Mouse (Mus musculus) MEL (cell line): ENCODE results near the gene Bhmt2. TPM values are rescaled to one million over a fixed set of nuclear protein-coding genes. Genes with fewer than 3 reads are reported as not detected.

Experiments
- DNase-seq: peaks from one replicate; pipeline ENCODE4 v3.0.0; 2011; ENCODE audit warnings: low read depth, low spot score
- H3K27ac ChIP-seq: 2 replicates; pipeline ENCODE4 v1.5.1; 2012; ENCODE audit warnings: low read depth, mild to moderate bottlenecking, control low read depth, low read length, moderate library complexity; ENCODE audit not compliant: control insufficient read depth
- H3K27me3 ChIP-seq, 2 experiments: fragments of 150-350 bp in 1 of 2; sonication (generic) in 1 of 2; 2 replicates each; pipeline ENCODE4 v1.6.1; 2012; ENCODE audit warnings: low read length in 2 of 2, mild to moderate bottlenecking in 2 of 2, improper control_type of control experiment in 1 of 2, moderate library complexity in 1 of 2; ENCODE audit not compliant: insufficient read depth in 2 of 2, control insufficient read depth in 1 of 2
- H3K36me3 ChIP-seq, 2 experiments: 2 replicates each; pipeline ENCODE4 v1.6.1; 2012 to 2014; ENCODE audit warnings: low read length in 2 of 2, improper control_type of control experiment in 1 of 2, inconsistent platforms in 1 of 2, mild to moderate bottlenecking in 1 of 2; ENCODE audit not compliant: insufficient read depth in 2 of 2, control insufficient read depth in 1 of 2
- H3K4me1 ChIP-seq, 2 experiments: fragments of 150-350 bp in 1 of 2; sonication (generic) in 1 of 2; 2 replicates each; pipeline ENCODE4 v1.6.1; 2012; ENCODE audit warnings: low read length in 2 of 2, improper control_type of control experiment in 1 of 2, mild to moderate bottlenecking in 1 of 2; ENCODE audit not compliant: insufficient read depth in 2 of 2, control insufficient read depth in 1 of 2
- H3K4me3 ChIP-seq, 2 experiments: fragments of 150-350 bp in 1 of 2; sonication (generic) in 1 of 2; 2 replicates each; pipeline ENCODE4 v1.5.1; 2012; ENCODE audit warnings: low read depth in 2 of 2, low read length in 2 of 2, mild to moderate bottlenecking in 2 of 2, moderate library complexity in 2 of 2, control low read depth in 1 of 2, improper control_type of control experiment in 1 of 2; ENCODE audit not compliant: control insufficient read depth in 1 of 2, insufficient read depth in 1 of 2
- H3K79me2 ChIP-seq: 2 replicates; pipeline ENCODE4 v1.6.1; 2012; ENCODE audit warnings: mild to moderate bottlenecking, low read length, moderate library complexity; ENCODE audit not compliant: control insufficient read depth, poor library complexity, insufficient read depth
- H3K9ac ChIP-seq: 2 replicates; pipeline ENCODE4 v1.6.1; 2012; ENCODE audit warnings: low read depth, mild to moderate bottlenecking, control low read depth, low read length, moderate library complexity; ENCODE audit not compliant: control insufficient read depth, poor library complexity, severe bottlenecking
- H3K9me3 ChIP-seq: fragments of 150-350 bp; sonication (generic); replicated peaks from 2 replicates; pipeline ENCODE4 v1.6.1; 2012; ENCODE audit warnings: mild to moderate bottlenecking, low read length, improper control_type of control experiment, moderate library complexity; ENCODE audit not compliant: insufficient read depth
- CHD1 ChIP-seq: IDR thresholded peaks from 2 replicates; pipeline ENCODE4 v1.6.1; 2012; ENCODE audit warnings: low read depth, mild to moderate bottlenecking, inconsistent platforms, low read length, improper control_type of control experiment
- E2F4 ChIP-seq: IDR thresholded peaks from 2 replicates; pipeline ENCODE4 v1.6.1; 2011; ENCODE audit warnings: low read depth, low read length, improper control_type of control experiment, borderline replicate concordance
- EP300 ChIP-seq, 2 experiments: IDR thresholded peaks; 2 replicates each; pipeline ENCODE4 v1.6.1; 2011; ENCODE audit warnings: improper control_type of control experiment in 2 of 2, low read length in 2 of 2, low read depth in 1 of 2, mild to moderate bottlenecking in 1 of 2
- ETS1 ChIP-seq: IDR thresholded peaks from 2 replicates; pipeline ENCODE4 v1.6.1; 2012; ENCODE audit warnings: low read depth, mild to moderate bottlenecking, inconsistent platforms, low read length, improper control_type of control experiment, moderate library complexity
- JUND ChIP-seq: IDR thresholded peaks from 2 replicates; pipeline ENCODE4 v1.6.1; 2011; ENCODE audit warnings: low read depth, mild to moderate bottlenecking, improper control_type of control experiment, low read length
- KAT2A ChIP-seq: conservative IDR thresholded peaks from 2 replicates; pipeline ENCODE4 v1.6.1; 2012; ENCODE audit warnings: low read depth, low read length, improper control_type of control experiment, inconsistent platforms
- MAFK ChIP-seq: IDR thresholded peaks from 2 replicates; pipeline ENCODE4 v1.6.1; 2011; ENCODE audit warnings: low read depth, mild to moderate bottlenecking, low read length, improper control_type of control experiment, borderline replicate concordance
- MAZ ChIP-seq: IDR thresholded peaks from 2 replicates; pipeline ENCODE4 v1.6.1; 2012; ENCODE audit warnings: low read depth, mild to moderate bottlenecking, inconsistent platforms, low read length, improper control_type of control experiment
- MXI1 ChIP-seq: IDR thresholded peaks from 2 replicates; pipeline ENCODE4 v1.6.1; 2011; ENCODE audit warnings: mild to moderate bottlenecking, low read depth, low read length, improper control_type of control experiment
- NRF1 ChIP-seq: IDR thresholded peaks from 2 replicates; pipeline ENCODE4 v1.6.1; 2014; ENCODE audit warnings: low read depth, mild to moderate bottlenecking, inconsistent platforms, low read length, improper control_type of control experiment, moderate library complexity; ENCODE audit not compliant: poor library complexity, insufficient read depth, severe bottlenecking
- POLR2AphosphoS5 ChIP-seq: IDR thresholded peaks from 2 replicates; pipeline ENCODE4 v1.6.1; 2012; ENCODE audit warnings: low read depth, borderline replicate concordance, mild to moderate bottlenecking, inconsistent platforms, low read length, moderate library complexity, mixed read lengths
- RAD21 ChIP-seq: IDR thresholded peaks from 2 replicates; pipeline ENCODE4 v1.6.1; 2011; ENCODE audit warnings: mild to moderate bottlenecking, low read depth, low read length, improper control_type of control experiment
- USF2 ChIP-seq, 2 experiments: IDR thresholded peaks; 2 replicates each; pipeline ENCODE4 v1.6.1; 2011 to 2012; ENCODE audit warnings: improper control_type of control experiment in 2 of 2, low read length in 2 of 2, borderline replicate concordance in 1 of 2, inconsistent platforms in 1 of 2, low read depth in 1 of 2, mild to moderate bottlenecking in 1 of 2; ENCODE audit not compliant: insufficient read depth in 1 of 2
- ZMIZ1 ChIP-seq: IDR thresholded peaks from 2 replicates; pipeline ENCODE4 v1.6.1; 2012; ENCODE audit warnings: low read depth, mild to moderate bottlenecking, inconsistent platforms, low read length, improper control_type of control experiment, moderate library complexity
- polyA plus RNA-seq, 2 experiments: library from polyadenylated mRNA; stranded (reverse) in 1 of 2; unstranded in 1 of 2; fragments of >175 nt in 1 of 2; fragments of >200 nt in 1 of 2; gene quantifications; 2 replicates each; pipeline versions ENCODE4 v1.2.1 to v1.2.4; 2012; ENCODE audit warnings: low replicate concordance in 2 of 2, low read depth in 1 of 2; ENCODE audit not compliant: insufficient read length in 2 of 2, insufficient read depth in 1 of 2, missing spikeins in 1 of 2
- total RNA-seq: library from RNA; depleted of rRNA; stranded (reverse); fragments of 300-350 nt; gene quantifications from 2 replicates; pipeline ENCODE4 v1.2.3, GENCODE M21; 2012; rRNA removed

The Bhmt2 gene
- total RNA-seq (not detected in 2 replicates), polyA plus RNA-seq (not detected)

- Histone ChIP-seq H3K4me1 (no peaks in the 10 kb centered on the region), H3K9ac (no peak within 1 kb of the TSS), H3K27ac (no peak within 1 kb of the TSS), H3K27me3 (no peaks in the 10 kb centered on the region), H3K79me2 (no peaks in the 10 kb centered on the region), H3K36me3 (no peaks in the 10 kb centered on the region)
- DNase-seq, result no peak
- no peak for TF ChIP-seq ETS1
- TF ChIP-seq MAFK, result no peak
- no peak for TF ChIP-seq KAT2A
- TF ChIP-seq POLR2AphosphoS5, result no peak
- TF ChIP-seq ZMIZ1, result no peak
- TF ChIP-seq, all 39 proteins: peak for 0
- H3K4me3 ChIP-seq, result no peak within 1 kb of the TSS
- H3K9me3 ChIP-seq, result no peaks in the 10 kb centered on the region
Observed at GRCm38 (mm10) chr13:93674131-93674561, at the start of gene Bhmt2, which contains the start of gene Dmgdh. Bhmt2 (minus strand) TSS chr13:93674302. Dmgdh (plus strand) TSS chr13:93674433.

DNA sequence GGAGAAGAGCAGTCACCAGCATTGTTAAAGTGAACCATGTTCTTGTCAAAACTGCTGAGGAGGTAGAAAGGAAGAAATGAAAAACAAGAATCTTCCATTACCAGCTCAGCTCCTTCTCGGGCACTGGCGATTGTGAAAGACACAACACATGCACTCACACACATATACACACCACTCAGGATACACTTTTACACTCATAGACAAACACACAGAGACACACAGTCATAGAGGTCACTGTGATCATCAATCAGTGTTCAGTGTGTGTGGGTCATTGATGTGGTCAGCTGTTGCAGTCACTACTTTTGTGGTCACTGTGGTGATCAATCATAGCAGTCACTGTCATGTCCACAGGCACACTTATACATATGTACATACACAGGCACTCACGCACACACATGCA lies 49.4 kb upstream of the Bhmt2 start:
- H3K9ac ChIP-seq, result no peak overlapping the region
- no peaks in the 10 kb centered on the region for H3K36me3 ChIP-seq
- no peaks in the 10 kb centered on the region for H3K79me2 ChIP-seq
- no peak overlapping the region for H3K4me3 ChIP-seq
- H3K4me1 ChIP-seq, result no peaks in the 10 kb centered on the region
- H3K27me3 ChIP-seq, result peaks cover 0 to 1% of the 10 kb centered on the region in 2 experiments; a peak in 3 of 4 replicates
- TF ChIP-seq MXI1, result no peak
- TF ChIP-seq ETS1, result no peak
- no peak for TF ChIP-seq NRF1
- no peak for TF ChIP-seq JUND
- no peak for TF ChIP-seq USF2 (IDR thresholded peaks at IDR 0.05; ENCODE audit: borderline replicate concordance in 1 of 2, insufficient read depth in 1 of 2, low read depth in 1 of 2, low read length in 2 of 2)
- TF ChIP-seq EP300 (IDR thresholded peaks at IDR 0.05; ENCODE audit: low read depth in 1 of 2, low read length in 2 of 2), result no peak
- TF ChIP-seq E2F4, result no peak
- TF ChIP-seq CHD1, result no peak
- no peak for TF ChIP-seq KAT2A
- no peak for TF ChIP-seq RAD21
- TF ChIP-seq MAZ, result no peak
- DNase-seq, result no peak
- no peak overlapping the region for H3K27ac ChIP-seq
- H3K9me3 ChIP-seq, result no peaks in the 10 kb centered on the region
